Mouse (Mus musculus): ENCODE measurements around the gene Dph2.

DNA sequence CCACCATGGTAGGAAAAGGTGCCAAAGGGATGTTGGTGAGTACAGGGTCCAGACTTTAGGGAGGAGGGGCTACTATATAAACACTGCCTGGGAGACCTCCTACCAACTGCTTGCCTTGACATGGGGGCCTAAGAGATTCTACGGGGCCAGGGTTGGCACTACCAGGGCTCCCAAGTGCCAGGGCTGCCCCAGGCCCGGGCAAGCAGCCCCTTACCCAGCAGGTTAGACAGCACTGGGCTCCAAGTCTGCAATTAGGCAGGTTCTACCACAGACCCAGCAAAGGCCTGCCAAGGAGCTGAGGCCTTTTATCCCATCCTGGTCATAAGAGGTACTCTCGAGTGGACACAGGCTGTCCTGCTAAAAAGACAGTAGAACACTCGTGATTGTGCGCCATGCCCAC is 48.7 kb downstream of the Dph2 start:
- TF ChIP-seq POLR2A (IDR thresholded peaks at IDR 0.05; ENCODE audit: control insufficient read depth, low read depth, low read length) (no peak), CTCF (IDR thresholded peaks at IDR 0.05; ENCODE audit: control insufficient read depth, insufficient read depth, insufficient replicate concordance, low read depth, low read length) (no peak)
